Mouse (Mus musculus): ENCODE results near the gene Nek1. TPM values are rescaled to one million over a fixed set of nuclear protein-coding genes. Genes with fewer than 3 reads are reported as not detected.

Nek1 gene
- total and polyA plus RNA-seq, 2 experiments from 2014 or later, result 3.1 to 6.3 TPM

- H3K4me3 ChIP-seq (ENCODE audit: low read depth, low read length), result no peak overlapping the region
- 27% methylated on average over 7 of the region's 7 CpGs for WGBS
- H3K4me1 ChIP-seq (ENCODE audit: control insufficient read depth, insufficient read depth), result no peaks in the 10 kb centered on the region
- DNase-seq (ENCODE audit: low spot score) (no peak), ATAC-seq (ENCODE audit: insufficient read depth, low read depth) (no peak)
- no peak overlapping the region for H3K9ac ChIP-seq (replicated peaks; ENCODE audit: low read depth, low read length)
- no peaks in the 10 kb centered on the region for H3K9me3 ChIP-seq (replicated peaks; ENCODE audit: control insufficient read depth, low read length)
- no peaks in the 10 kb centered on the region for H3K36me3 ChIP-seq (replicated peaks; ENCODE audit: control insufficient read depth, insufficient read depth, low read length)
- no peak overlapping the region for H3K27ac ChIP-seq (ENCODE audit: low read depth)
- no peaks in the 10 kb centered on the region for H3K27me3 ChIP-seq (ENCODE audit: control insufficient read depth, insufficient read depth, low read length)
- TF ChIP-seq CTCF (IDR thresholded peaks at IDR 0.05; ENCODE audit: low read depth) (no peak), EP300 (IDR thresholded peaks at IDR 0.05; ENCODE audit: low read depth) (no peak)
- no peak overlapping the region for H3K4me2 ChIP-seq (ENCODE audit: low read depth, low read length)
Observed at GRCm38 (mm10) chr8:61173921-61174492, 181.0 kb downstream of the Nek1 start.

- no peak overlapping the region for H3K4me2 ChIP-seq (ENCODE audit: low read depth, low read length)
- no peaks in the 10 kb centered on the region for H3K36me3 ChIP-seq (replicated peaks; ENCODE audit: control insufficient read depth, insufficient read depth, low read length)
- DNase-seq (ENCODE audit: low spot score) (no peak), ATAC-seq (ENCODE audit: insufficient read depth, low read depth) (no peak)
- H3K27ac ChIP-seq (ENCODE audit: low read depth), result no peak overlapping the region
- WGBS, result 22% methylated on average over 2 of the region's 2 CpGs
- H3K27me3 ChIP-seq (ENCODE audit: control insufficient read depth, insufficient read depth, low read length), result no peaks in the 10 kb centered on the region
- H3K9ac ChIP-seq (replicated peaks; ENCODE audit: low read depth, low read length), result no peak overlapping the region
- H3K4me1 ChIP-seq (ENCODE audit: control insufficient read depth, insufficient read depth), result no peaks in the 10 kb centered on the region
- TF ChIP-seq CTCF (IDR thresholded peaks at IDR 0.05; ENCODE audit: low read depth) (no peak), EP300 (IDR thresholded peaks at IDR 0.05; ENCODE audit: low read depth) (no peak)
- no peak overlapping the region for H3K4me3 ChIP-seq (ENCODE audit: low read depth, low read length)
- H3K9me3 ChIP-seq (replicated peaks; ENCODE audit: control insufficient read depth, low read length), result no peaks in the 10 kb centered on the region
Observed at GRCm38 (mm10) chr8:61175876-61176275, 182.9 kb downstream of the Nek1 start.

- H3K4me2 ChIP-seq (ENCODE audit: low read depth, low read length), result no peak overlapping the region
- ATAC-seq (ENCODE audit: insufficient read depth, low read depth) (no peak), DNase-seq (ENCODE audit: low spot score) (no peak)
- 65% methylated on average over 12 of the region's 12 CpGs for WGBS
- no peaks in the 10 kb centered on the region for H3K4me1 ChIP-seq (ENCODE audit: control insufficient read depth, insufficient read depth)
- no peaks in the 10 kb centered on the region for H3K9me3 ChIP-seq (replicated peaks; ENCODE audit: control insufficient read depth, low read length)
- no peaks in the 10 kb centered on the region for H3K27me3 ChIP-seq (ENCODE audit: control insufficient read depth, insufficient read depth, low read length)
- no peaks in the 10 kb centered on the region for H3K36me3 ChIP-seq (replicated peaks; ENCODE audit: control insufficient read depth, insufficient read depth, low read length)
- no peak overlapping the region for H3K27ac ChIP-seq (ENCODE audit: low read depth)
- no peak overlapping the region for H3K9ac ChIP-seq (replicated peaks; ENCODE audit: low read depth, low read length)
- TF ChIP-seq CTCF (IDR thresholded peaks at IDR 0.05; ENCODE audit: low read depth) (no peak), EP300 (IDR thresholded peaks at IDR 0.05; ENCODE audit: low read depth) (no peak)
- H3K4me3 ChIP-seq (ENCODE audit: low read depth, low read length), result no peak overlapping the region
Observed at GRCm38 (mm10) chr8:61177680-61178593, 184.9 kb downstream of the Nek1 start.

GRCm38 (mm10) chr8:61178594-61179140 is 185.7 kb downstream of the Nek1 start:
- Histone ChIP-seq H3K9ac (replicated peaks; ENCODE audit: low read depth, low read length) (no peak overlapping the region), H3K27me3 (ENCODE audit: control insufficient read depth, insufficient read depth, low read length) (no peaks in the 10 kb centered on the region), H3K36me3 (replicated peaks; ENCODE audit: control insufficient read depth, insufficient read depth, low read length) (no peaks in the 10 kb centered on the region), H3K9me3 (replicated peaks; ENCODE audit: control insufficient read depth, low read length) (no peaks in the 10 kb centered on the region), H3K4me1 (ENCODE audit: control insufficient read depth, insufficient read depth) (no peaks in the 10 kb centered on the region), H3K27ac (ENCODE audit: low read depth) (no peak overlapping the region), H3K4me2 (ENCODE audit: low read depth, low read length) (no peak overlapping the region), H3K4me3 (ENCODE audit: low read depth, low read length) (no peak overlapping the region)
- ATAC-seq (ENCODE audit: insufficient read depth, low read depth), result no peak
- 56% methylated on average over 11 of the region's 11 CpGs for WGBS
- TF ChIP-seq EP300 (IDR thresholded peaks at IDR 0.05; ENCODE audit: low read depth), result no peak
- TF ChIP-seq CTCF (IDR thresholded peaks at IDR 0.05; ENCODE audit: low read depth), result no peak
- no peak for DNase-seq (ENCODE audit: low spot score)

Other genes with a start within 250 kb of the Nek1 start
- 9.5 and 12.3 TPM in 2 replicates for gene Hpf1, start 102.8 kb upstream of the Nek1 start, total RNA-seq (2014; rRNA removed; ENCODE audit: low replicate concordance)
- gene Hpf1, start 102.8 kb upstream of the Nek1 start, polyA plus RNA-seq (2015; fragmentation: Nextera tagmentation; extraction: Ambion mirVana), result 53.6 and 58.2 TPM in 2 replicates
- 25.2 and 30.3 TPM in 2 replicates for gene Clcn3, start 9.9 kb upstream of the Nek1 start, total RNA-seq (2014; rRNA removed; ENCODE audit: low replicate concordance)
- gene Clcn3, start 9.9 kb upstream of the Nek1 start, polyA plus RNA-seq (2015; fragmentation: Nextera tagmentation; extraction: Ambion mirVana), result 16.1 and 17.0 TPM in 2 replicates
- gene Sh3rf1, start 230.7 kb downstream of the Nek1 start, total RNA-seq (2014; rRNA removed; ENCODE audit: low replicate concordance), result 3.3 and 8.9 TPM in 2 replicates
- gene Sh3rf1, start 230.7 kb downstream of the Nek1 start, polyA plus RNA-seq (2015; fragmentation: Nextera tagmentation; extraction: Ambion mirVana), result 2.4 and 2.7 TPM in 2 replicates

All from heart, postnatal 0 days (tissue).